Mouse (Mus musculus) liver, embryonic 12.5 days (tissue): ENCODE measurements at regions not wholly inside any gene's neighbourhood (a gene's known extent, or its start where the extent isn't known, plus 50 kb on each side); places are given as distances from the start of the nearest gene placed in this dataset.

Experiments
- ATAC-seq: fragments of 200-750 bp; cut with Nextera tagmentation; 2 replicates; pipeline ENCODE4 v1.8.0; 2017; ENCODE audit warnings: moderate number of reproducible peaks, mild to moderate bottlenecking, moderate library complexity
- H3K27ac ChIP-seq: fragments of 300-500 bp; sonication (generic); 2 replicates; pipeline ENCODE4 v1.5.1; 2016; ENCODE audit warnings: mild to moderate bottlenecking
- H3K27me3 ChIP-seq: fragments of 300-500 bp; sonication (generic); replicated peaks from 2 replicates; pipeline ENCODE4 v1.6.1; 2016; ENCODE audit warnings: mild to moderate bottlenecking, moderate library complexity
- H3K36me3 ChIP-seq: fragments of 300-500 bp; sonication (generic); 2 replicates; pipeline ENCODE4 v1.6.1; 2016; ENCODE audit warnings: mild to moderate bottlenecking, moderate library complexity
- H3K4me1 ChIP-seq: fragments of 300-500 bp; sonication (generic); 2 replicates; pipeline ENCODE4 v1.6.1; 2016
- H3K4me2 ChIP-seq: fragments of 300-500 bp; sonication (generic); 2 replicates; pipeline ENCODE4 v1.6.1; 2016; ENCODE audit warnings: mild to moderate bottlenecking, moderate library complexity
- H3K4me3 ChIP-seq: fragments of 300-500 bp; sonication (generic); 2 replicates; pipeline ENCODE4 v1.5.1; 2016; ENCODE audit warnings: mild to moderate bottlenecking, moderate library complexity
- H3K9ac ChIP-seq: fragments of 300-500 bp; sonication (generic); 2 replicates; pipeline ENCODE4 v1.6.1; 2016; ENCODE audit warnings: mild to moderate bottlenecking, moderate library complexity
- H3K9me3 ChIP-seq: fragments of 300-500 bp; sonication (generic); replicated peaks from 2 replicates; pipeline ENCODE4 v1.6.1; 2016; ENCODE audit warnings: mild to moderate bottlenecking, moderate library complexity
- WGBS: fragments of 180-500 bp; shearing (Covaris S2); methylation state at CpG from one replicate; pipeline ENCODE4 v1.1.7; 2016; ENCODE audit not compliant: insufficient replicate concordance; 5-methylcytosine and 5-hydroxymethylcytosine counted together

GRCm38 (mm10) chr6:31209411-31210139 lies 189.0 kb upstream of the Mkln1 start:
- H3K9me3 ChIP-seq: no peaks in the 10 kb centered on the region
- H3K9ac ChIP-seq: no peak overlapping the region
- peaks cover 20% of the 10 kb centered on the region for H3K27me3 ChIP-seq
- H3K36me3 ChIP-seq: no peaks in the 10 kb centered on the region
- no peak for ATAC-seq
- H3K4me1 ChIP-seq: no peaks in the 10 kb centered on the region
- 62% methylated on average over 15 of the region's 15 CpGs for WGBS
- no peak overlapping the region for H3K4me3 ChIP-seq
- no peak overlapping the region for H3K4me2 ChIP-seq
- H3K27ac ChIP-seq: no peak overlapping the region

GRCm38 (mm10) chr6:31210209-31210714 lies 188.3 kb upstream of the Mkln1 start:
- peaks cover 27% of the 10 kb centered on the region for H3K27me3 ChIP-seq
- no peak overlapping the region for H3K4me2 ChIP-seq
- WGBS: 63% methylated on average over 7 of the region's 7 CpGs
- H3K36me3 ChIP-seq: no peaks in the 10 kb centered on the region
- H3K9me3 ChIP-seq: no peaks in the 10 kb centered on the region
- ATAC-seq: no peak
- H3K4me3 ChIP-seq: no peak overlapping the region
- H3K4me1 ChIP-seq: no peaks in the 10 kb centered on the region
- H3K27ac ChIP-seq: no peak overlapping the region
- H3K9ac ChIP-seq: no peak overlapping the region

- WGBS: 62% methylated on average over 4 of the region's 4 CpGs
Measured at GRCm38 (mm10) chr6:31211091-31211490, 187.4 kb upstream of the Mkln1 start.

GRCm38 (mm10) chr6:31211616-31212015 lies 186.9 kb upstream of the Mkln1 start:
- H3K4me1 ChIP-seq: peaks cover 8% of the 10 kb centered on the region
- H3K9ac ChIP-seq: no peak overlapping the region
- no peak overlapping the region for H3K4me3 ChIP-seq
- ATAC-seq: no peak
- H3K4me2 ChIP-seq: no peak overlapping the region
- H3K27me3 ChIP-seq: peaks cover 37% of the 10 kb centered on the region
- 61% methylated on average over 5 of the region's 5 CpGs for WGBS
- no peaks in the 10 kb centered on the region for H3K36me3 ChIP-seq
- no peaks in the 10 kb centered on the region for H3K9me3 ChIP-seq
- H3K27ac ChIP-seq: no peak overlapping the region

More at GRCm38 (mm10) chr6:31211091-31211490, 187.4 kb upstream of the Mkln1 start:
- Histone ChIP-seq H3K27me3 (peaks cover 35% of the 10 kb centered on the region), H3K9me3 (no peaks in the 10 kb centered on the region), H3K9ac (no peak overlapping the region), H3K4me3 (no peak overlapping the region), H3K4me1 (peaks cover 3% of the 10 kb centered on the region; the same call in 1 of the 2 replicates), H3K27ac (no peak overlapping the region), H3K36me3 (no peaks in the 10 kb centered on the region), H3K4me2 (no peak overlapping the region)
- ATAC-seq: no peak

GRCm38 (mm10) chr6:31212080-31212479 lies 186.5 kb upstream of the Mkln1 start:
- no peak for ATAC-seq
- 69% methylated on average over 7 of the region's 7 CpGs for WGBS
- Histone ChIP-seq H3K4me1 (peaks cover 12% of the 10 kb centered on the region), H3K4me2 (no peak overlapping the region), H3K27ac (no peak overlapping the region), H3K36me3 (no peaks in the 10 kb centered on the region), H3K9me3 (no peaks in the 10 kb centered on the region), H3K4me3 (no peak overlapping the region), H3K27me3 (peaks cover 42% of the 10 kb centered on the region), H3K9ac (no peak overlapping the region)

- Histone ChIP-seq H3K27me3 (peaks cover 48% of the 10 kb centered on the region), H3K9me3 (no peaks in the 10 kb centered on the region), H3K9ac (no peak overlapping the region), H3K4me1 (peaks cover 19% of the 10 kb centered on the region), H3K4me2 (no peak overlapping the region), H3K27ac (no peak overlapping the region), H3K4me3 (no peak overlapping the region), H3K36me3 (no peaks in the 10 kb centered on the region)
- no peak for ATAC-seq
- WGBS: 76% methylated on average over 13 of the region's 13 CpGs
Measured at GRCm38 (mm10) chr6:31212694-31213093, 185.8 kb upstream of the Mkln1 start.

GRCm38 (mm10) chr6:31213161-31213560 lies 185.4 kb upstream of the Mkln1 start:
- no peak overlapping the region for H3K4me2 ChIP-seq
- ATAC-seq: no peak

GRCm38 (mm10) chr6:31215661-31216060 lies 182.9 kb upstream of the Mkln1 start:
- Histone ChIP-seq H3K4me1 (peaks cover 39% of the 10 kb centered on the region), H3K4me2 (peak overlapping the region; percentile 99), H3K36me3 (no peaks in the 10 kb centered on the region), H3K27me3 (peaks cover 78% of the 10 kb centered on the region), H3K27ac (no peak overlapping the region), H3K9me3 (no peaks in the 10 kb centered on the region), H3K4me3 (peak overlapping the region; percentile 67), H3K9ac (no peak overlapping the region)
- ATAC-seq: no peak
- WGBS: 74% methylated on average over 8 of the region's 8 CpGs

More at GRCm38 (mm10) chr6:31213161-31213560, 185.4 kb upstream of the Mkln1 start:
- Histone ChIP-seq H3K4me1 (peaks cover 23% of the 10 kb centered on the region), H3K27ac (no peak overlapping the region), H3K9ac (no peak overlapping the region), H3K9me3 (no peaks in the 10 kb centered on the region), H3K4me3 (no peak overlapping the region), H3K36me3 (no peaks in the 10 kb centered on the region), H3K27me3 (peaks cover 53% of the 10 kb centered on the region)
- whole genome bisulfite sequencing: 57% methylated on average over 4 of the region's 4 CpGs

GRCm38 (mm10) chr6:31216206-31217059 lies 182.1 kb upstream of the Mkln1 start:
- Histone ChIP-seq H3K27me3 (peaks cover 85% of the 10 kb centered on the region), H3K4me2 (peak overlapping the region; percentile 99), H3K9ac (peak overlapping the region; percentile 58), H3K36me3 (no peaks in the 10 kb centered on the region), H3K4me3 (peak overlapping the region; percentile 67), H3K27ac (no peak overlapping the region), H3K9me3 (no peaks in the 10 kb centered on the region), H3K4me1 (peaks cover 40% of the 10 kb centered on the region)
- WGBS: under 1% methylated on average over 97 of the region's 100 CpGs
- peak; percentile 68 for ATAC-seq

GRCm38 (mm10) chr6:31217060-31217541 lies 181.4 kb upstream of the Mkln1 start:
- 0 out of 2 replicates have a peak, but pooled peaks have one; percentile 8 for ATAC-seq
- Histone ChIP-seq H3K36me3 (no peaks in the 10 kb centered on the region), H3K4me3 (peak overlapping the region; percentile 67), H3K27me3 (peaks cover 92% of the 10 kb centered on the region), H3K9ac (no peak overlapping the region), H3K9me3 (no peaks in the 10 kb centered on the region), H3K27ac (no peak overlapping the region), H3K4me1 (peaks cover 40% of the 10 kb centered on the region), H3K4me2 (peak overlapping the region; percentile 99)
- under 1% methylated on average over 20 of the region's 20 CpGs for WGBS

GRCm38 (mm10) chr6:31217641-31218138 lies 180.8 kb upstream of the Mkln1 start:
- no peak for ATAC-seq
- Histone ChIP-seq H3K27me3 (peaks cover 96% of the 10 kb centered on the region), H3K27ac (no peak overlapping the region)

More at GRCm38 (mm10) chr6:31217641-31218138, 180.8 kb upstream of the Mkln1 start:
- Histone ChIP-seq H3K4me3 (peak overlapping the region; percentile 67), H3K4me2 (peak overlapping the region; percentile 99), H3K36me3 (no peaks in the 10 kb centered on the region), H3K4me1 (peaks cover 40% of the 10 kb centered on the region), H3K9ac (0 out of 2 replicates have a peak overlapping the region, but pooled peaks have one; percentile 2), H3K9me3 (no peaks in the 10 kb centered on the region)
- under 1% methylated on average over 25 of the region's 25 CpGs for WGBS
